Mouse (Mus musculus): ENCODE results near the gene Ppm1e. TPM values are rescaled to one million over a fixed set of nuclear protein-coding genes. Genes with fewer than 3 reads are reported as not detected.

Gene Ppm1e
- 20.3 and 21.3 TPM in 2 replicates for polyA plus RNA-seq (2015; fragmentation: Nextera tagmentation; extraction: Ambion mirVana)

DNA sequence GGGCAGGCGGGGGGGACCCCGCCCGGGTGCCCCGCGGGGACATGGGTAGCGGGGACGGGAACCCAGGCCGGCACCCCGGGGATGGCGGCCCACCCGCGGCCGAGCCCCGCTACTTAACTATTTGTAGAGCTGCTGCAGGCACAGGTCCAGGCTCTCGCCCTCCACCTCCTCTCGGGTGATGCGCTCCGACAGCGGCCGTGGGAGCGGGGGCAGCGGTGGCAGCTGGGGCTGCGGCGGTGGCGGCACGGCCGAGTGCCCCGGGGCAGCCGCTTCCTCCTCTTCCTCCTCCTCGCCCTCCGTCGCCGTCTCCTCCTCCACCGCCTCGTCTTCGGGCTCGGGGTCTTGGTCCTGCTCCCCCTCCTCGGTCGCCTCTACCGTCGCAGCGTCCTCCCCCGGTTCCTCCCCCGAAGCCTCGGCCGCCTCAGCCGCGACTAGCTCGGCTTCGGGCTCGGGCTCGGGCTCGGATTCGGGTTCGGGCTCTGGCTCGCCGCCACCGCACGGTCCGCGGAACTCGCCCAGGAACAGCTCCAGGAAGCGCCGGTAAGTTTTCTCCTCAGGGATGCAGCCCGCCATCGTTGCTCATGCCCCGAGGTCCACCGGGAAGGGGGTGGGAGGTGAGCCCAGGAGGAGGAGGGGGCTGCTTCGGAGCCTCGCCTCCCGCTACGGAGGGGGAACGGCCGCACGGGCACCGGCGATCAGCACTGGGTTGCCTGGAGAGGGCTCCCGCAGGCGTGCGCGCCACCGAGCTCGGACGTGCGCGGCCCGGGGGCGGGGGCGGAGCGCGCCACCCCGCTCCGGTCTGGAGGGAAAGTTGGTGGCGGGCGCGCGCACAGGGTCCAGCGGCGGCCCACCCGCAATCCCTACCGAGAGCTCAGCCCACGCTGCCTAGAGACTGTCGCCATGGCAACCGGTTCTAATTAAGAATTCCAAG lies at the start of gene Ppm1e:
Gene Ppm1e (minus strand): TSS at position 693 of the 931 bp plus-strand sequence.
- H3K4me3 ChIP-seq (replicated peaks), result peak within 1 kb of the TSS; percentile 92
- under 1% methylated on average over 93 of the region's 104 CpGs for WGBS
- peak within 1 kb of the TSS; percentile 72 for H3K4me2 ChIP-seq (replicated peaks)
- peaks cover 3% of the 10 kb centered on the region; the same call in 1 of the 2 replicates for H3K36me3 ChIP-seq
- peak within 1 kb of the TSS; percentile 93 for H3K27ac ChIP-seq
- H3K9ac ChIP-seq (replicated peaks), result peak within 1 kb of the TSS; percentile 95
- no peaks in the 10 kb centered on the region for H3K9me3 ChIP-seq
- no peaks in the 10 kb centered on the region for H3K27me3 ChIP-seq
- peaks cover 16% of the 10 kb centered on the region for H3K4me1 ChIP-seq (replicated peaks)
- ATAC-seq, result peak; percentile 96

DNA sequence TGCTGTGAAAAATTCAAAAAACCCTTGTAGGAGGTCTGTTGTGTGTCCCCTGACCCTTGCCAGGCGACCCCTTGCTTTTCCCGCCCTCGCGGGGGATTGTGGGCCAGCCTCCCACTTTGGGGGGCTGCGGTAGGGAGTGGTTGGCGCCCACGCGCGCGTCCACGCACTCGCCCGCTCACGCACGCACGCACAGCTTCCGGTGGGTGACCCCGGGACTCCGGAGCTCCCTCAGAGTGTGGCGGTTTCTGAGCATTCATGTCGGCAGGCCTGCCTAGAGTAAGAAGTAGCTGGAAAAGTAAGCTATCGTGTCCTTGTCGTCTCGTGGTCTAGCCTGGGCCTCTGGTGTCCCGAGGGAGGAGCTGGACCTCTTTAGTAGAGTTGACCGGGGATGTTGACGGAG lies 46.1 kb upstream of the Ppm1e start, which contains the start of the genes Rad51c and Tex14:
Gene Rad51c (minus strand): TSS at position 79 of the 400 bp plus-strand sequence.
Gene Tex14 (plus strand): TSS at position 190 of the 400 bp plus-strand sequence.
- Histone ChIP-seq H3K4me3 (replicated peaks) (peak within 1 kb of the TSS; percentile 55), H3K9me3 (no peaks in the 10 kb centered on the region), H3K27me3 (no peaks in the 10 kb centered on the region), H3K36me3 (no peaks in the 10 kb centered on the region), H3K27ac (peak within 1 kb of the TSS; percentile 92), H3K4me2 (replicated peaks) (peak within 1 kb of the TSS; percentile 65), H3K4me1 (replicated peaks) (peaks cover 6% of the 10 kb centered on the region), H3K9ac (replicated peaks) (peak within 1 kb of the TSS; percentile 74)
- peak; percentile 58 for ATAC-seq
- WGBS, result 78% methylated on average over 27 of the region's 27 CpGs

DNA sequence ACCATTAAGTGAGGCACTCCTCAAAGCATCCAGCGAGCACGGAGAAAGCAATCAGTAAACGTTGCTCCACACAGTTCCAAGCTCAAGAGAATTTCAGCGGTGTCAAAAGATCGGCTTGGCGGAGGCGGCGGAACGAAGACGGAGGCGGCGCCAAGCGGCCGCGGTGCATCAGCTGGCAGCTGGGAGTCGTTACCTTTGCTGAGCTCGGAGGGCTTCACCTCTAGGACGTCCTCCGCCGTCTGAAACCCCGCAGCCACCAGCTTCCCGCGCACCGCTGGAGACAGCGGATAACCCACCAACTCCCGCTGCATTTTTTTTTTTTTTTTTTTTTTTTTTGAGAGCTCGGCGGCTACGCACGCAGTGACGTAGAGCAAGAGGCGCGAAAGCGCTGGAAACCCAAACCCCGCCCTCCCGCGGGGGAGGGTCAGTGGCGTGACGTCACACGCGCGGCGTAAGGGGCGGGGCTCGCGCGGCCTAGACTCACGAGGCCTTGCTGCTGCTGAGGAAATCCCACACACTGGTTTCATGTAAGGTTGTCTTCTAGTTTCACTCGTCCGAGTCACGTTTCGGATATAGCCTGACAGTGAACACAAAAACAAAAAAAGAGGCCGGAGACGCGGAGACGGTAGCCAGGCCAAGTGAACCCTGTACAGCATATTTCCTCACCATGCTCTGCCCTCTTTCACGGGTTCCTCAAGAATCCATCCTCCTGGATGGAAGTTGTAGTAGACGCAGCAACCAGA lies 45.5 kb upstream of the Ppm1e start:
- Histone ChIP-seq H3K4me2 (replicated peaks) (peak overlapping the region; percentile 65), H3K9ac (replicated peaks) (peak overlapping the region; percentile 74), H3K4me1 (replicated peaks) (peaks cover 6% of the 10 kb centered on the region), H3K4me3 (replicated peaks) (peak overlapping the region; percentile 55), H3K27ac (peak overlapping the region; percentile 92), H3K9me3 (no peaks in the 10 kb centered on the region), H3K36me3 (no peaks in the 10 kb centered on the region), H3K27me3 (no peaks in the 10 kb centered on the region)
- ATAC-seq, result peak; percentile 92
- 3% methylated on average over 56 of the region's 58 CpGs for WGBS

DNA sequence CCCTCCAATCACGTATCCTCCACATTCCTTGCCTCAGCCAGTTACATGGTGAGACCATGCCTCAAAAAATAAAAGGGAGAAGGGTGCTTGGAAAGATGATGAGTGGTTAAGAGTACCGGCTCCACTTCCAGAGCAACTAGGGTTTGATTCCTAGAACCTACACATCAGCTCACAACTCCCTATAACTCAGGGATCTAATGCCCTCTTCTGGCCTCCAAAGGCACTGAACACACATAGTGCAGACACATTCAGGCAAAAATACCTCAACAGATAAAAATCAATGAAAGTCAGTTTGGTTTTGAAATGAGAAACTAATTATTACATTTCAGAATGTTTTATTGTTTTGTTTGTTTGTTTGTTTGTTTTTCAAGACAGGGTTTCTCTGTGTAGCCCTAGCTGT lies 39.6 kb upstream of the Ppm1e start:
- H3K4me1 ChIP-seq (replicated peaks), result no peaks in the 10 kb centered on the region
- H3K4me3 ChIP-seq (replicated peaks), result no peak overlapping the region
- no peak for ATAC-seq
- H3K9ac ChIP-seq (replicated peaks), result no peak overlapping the region
- no peaks in the 10 kb centered on the region; the same call in 1 of the 2 replicates for H3K36me3 ChIP-seq
- H3K9me3 ChIP-seq, result no peaks in the 10 kb centered on the region
- H3K27me3 ChIP-seq, result no peaks in the 10 kb centered on the region
- no peak overlapping the region for H3K4me2 ChIP-seq (replicated peaks)
- WGBS, result 88% methylated on average over 2 of the region's 2 CpGs
- no peak overlapping the region for H3K27ac ChIP-seq

DNA sequence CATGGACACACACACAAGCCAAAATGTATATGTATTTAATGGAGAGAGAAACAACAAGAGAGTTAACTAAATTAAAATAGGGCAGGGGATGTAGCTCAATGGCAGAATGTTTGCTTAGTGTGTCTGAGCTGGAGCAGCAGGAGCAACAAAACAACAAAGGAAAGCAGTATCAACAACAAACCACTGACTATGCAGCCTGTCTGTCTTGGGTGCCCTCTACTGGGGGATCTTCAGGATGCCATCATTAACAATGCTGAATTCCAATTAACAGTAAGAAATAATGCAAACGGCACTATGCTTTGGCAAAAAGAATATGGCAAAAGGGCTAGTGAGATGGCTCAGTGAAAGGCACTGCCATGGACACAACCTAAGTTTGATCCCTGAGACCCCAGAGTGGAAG lies 35.0 kb upstream of the Ppm1e start:
- Histone ChIP-seq H3K9ac (replicated peaks) (no peak overlapping the region), H3K4me1 (replicated peaks) (no peaks in the 10 kb centered on the region), H3K27ac (no peak overlapping the region), H3K4me2 (replicated peaks) (no peak overlapping the region), H3K9me3 (no peaks in the 10 kb centered on the region), H3K4me3 (replicated peaks) (no peak overlapping the region), H3K27me3 (no peaks in the 10 kb centered on the region), H3K36me3 (no peaks in the 10 kb centered on the region; the same call in 1 of the 2 replicates)
- ATAC-seq, result 0 out of 2 replicates have a peak, but pooled peaks have one; percentile 20
- WGBS, result 32% methylated on average over 1 of the region's 1 CpGs

DNA sequence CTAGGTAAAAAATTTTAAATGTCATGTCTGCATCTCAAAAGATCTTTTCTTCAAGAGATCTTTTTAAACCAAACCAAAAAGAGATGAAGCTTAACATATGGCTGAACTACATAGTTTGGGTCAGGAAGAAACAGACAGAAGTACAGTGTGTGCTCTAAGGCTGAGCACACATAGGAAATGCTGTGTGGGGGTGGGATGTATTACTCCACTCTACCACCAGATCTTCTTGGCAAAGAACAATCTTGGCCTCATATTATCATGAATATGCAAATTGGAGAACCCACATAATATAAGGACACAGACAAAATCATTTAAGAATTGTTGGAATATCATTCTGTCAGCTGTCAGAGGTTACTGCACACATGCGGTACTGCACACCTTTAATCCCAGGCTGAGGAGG lies 26.9 kb upstream of the Ppm1e start:
- H3K4me2 ChIP-seq (replicated peaks), result no peak overlapping the region
- H3K9me3 ChIP-seq, result no peaks in the 10 kb centered on the region
- no peak overlapping the region for H3K27ac ChIP-seq
- H3K4me1 ChIP-seq (replicated peaks), result no peaks in the 10 kb centered on the region
- H3K36me3 ChIP-seq, result 0 out of 2 replicates have a peak, but pooled peaks cover 4% of the 10 kb centered on the region
- WGBS, result 92% methylated on average over 1 of the region's 1 CpGs
- no peak for ATAC-seq
- H3K9ac ChIP-seq (replicated peaks), result no peak overlapping the region
- H3K27me3 ChIP-seq, result no peaks in the 10 kb centered on the region
- no peak overlapping the region for H3K4me3 ChIP-seq (replicated peaks)

DNA sequence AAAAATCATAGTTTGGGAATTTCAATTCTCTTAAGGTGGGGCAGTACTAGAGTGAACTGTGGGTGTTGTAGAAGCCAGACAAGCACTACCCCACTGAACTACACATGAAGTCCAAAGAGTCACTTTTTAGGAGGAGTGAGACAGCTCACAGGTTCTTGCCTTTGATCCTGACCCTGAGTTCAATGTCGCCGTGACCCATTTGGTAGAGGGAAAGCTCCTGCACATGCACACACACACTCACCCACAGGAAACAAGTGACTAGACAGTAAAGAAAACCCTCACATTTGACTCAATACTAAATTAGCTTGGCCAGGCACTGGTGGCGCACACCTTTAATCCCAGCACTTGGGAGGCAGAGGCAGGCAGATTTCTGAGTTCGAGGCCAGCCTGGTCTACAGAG lies 25.7 kb upstream of the Ppm1e start:
- Histone ChIP-seq H3K27me3 (no peaks in the 10 kb centered on the region), H3K36me3 (0 out of 2 replicates have a peak, but pooled peaks cover 4% of the 10 kb centered on the region), H3K27ac (no peak overlapping the region), H3K4me1 (replicated peaks) (no peaks in the 10 kb centered on the region), H3K4me2 (replicated peaks) (no peak overlapping the region), H3K4me3 (replicated peaks) (no peak overlapping the region), H3K9me3 (no peaks in the 10 kb centered on the region), H3K9ac (replicated peaks) (no peak overlapping the region)
- WGBS, result 95% methylated on average over 4 of the region's 4 CpGs
- no peak for ATAC-seq

- 80% methylated on average over 9 of the region's 9 CpGs for WGBS
- ATAC-seq, result no peak
- H3K4me1 ChIP-seq (replicated peaks), result no peaks in the 10 kb centered on the region
- no peak overlapping the region for H3K4me3 ChIP-seq (replicated peaks)
- H3K9ac ChIP-seq (replicated peaks), result no peak overlapping the region
- H3K27ac ChIP-seq, result no peak overlapping the region
- no peaks in the 10 kb centered on the region for H3K9me3 ChIP-seq
- H3K4me2 ChIP-seq (replicated peaks), result no peak overlapping the region
- H3K36me3 ChIP-seq, result no peaks in the 10 kb centered on the region
- no peaks in the 10 kb centered on the region for H3K27me3 ChIP-seq
Observed at GRCm38 (mm10) chr11:87367865-87368580, 9.2 kb upstream of the Ppm1e start.

DNA sequence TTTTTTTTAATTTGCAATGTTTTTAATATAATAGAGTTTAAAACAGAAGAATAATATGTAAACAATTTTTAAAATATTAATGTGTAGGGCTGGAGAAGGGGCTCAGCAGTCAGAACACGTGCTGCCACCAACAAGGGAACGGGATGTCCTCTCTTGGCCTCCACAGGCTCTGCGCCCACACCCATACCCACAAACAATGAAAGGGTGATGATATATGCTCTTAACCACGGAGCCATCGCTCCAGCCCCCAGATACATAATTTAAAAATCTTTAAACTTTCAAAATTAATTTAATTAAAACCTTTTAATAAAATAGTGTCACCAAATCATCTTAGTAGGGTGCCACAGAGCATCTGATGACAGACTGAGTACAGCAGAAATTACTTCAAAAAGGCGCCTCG lies 8.2 kb upstream of the Ppm1e start:
- no peak for ATAC-seq
- no peak overlapping the region for H3K4me3 ChIP-seq (replicated peaks)
- H3K4me1 ChIP-seq (replicated peaks), result no peaks in the 10 kb centered on the region
- no peak overlapping the region for H3K27ac ChIP-seq
- no peak overlapping the region for H3K4me2 ChIP-seq (replicated peaks)
- H3K9me3 ChIP-seq, result no peaks in the 10 kb centered on the region
- no peaks in the 10 kb centered on the region for H3K36me3 ChIP-seq
- 93% methylated on average over 7 of the region's 7 CpGs for WGBS
- no peaks in the 10 kb centered on the region for H3K27me3 ChIP-seq
- H3K9ac ChIP-seq (replicated peaks), result no peak overlapping the region

GRCm38 (mm10) chr11:87365120-87365519 lies 6.3 kb upstream of the Ppm1e start:
- no peak for ATAC-seq
- no peaks in the 10 kb centered on the region for H3K4me1 ChIP-seq (replicated peaks)
- H3K27me3 ChIP-seq, result no peaks in the 10 kb centered on the region
- H3K4me3 ChIP-seq (replicated peaks), result no peak overlapping the region
- no peak overlapping the region for H3K9ac ChIP-seq (replicated peaks)
- H3K36me3 ChIP-seq, result no peaks in the 10 kb centered on the region
- no peaks in the 10 kb centered on the region for H3K9me3 ChIP-seq
- H3K27ac ChIP-seq, result no peak overlapping the region
- WGBS, result 90% methylated on average over 5 of the region's 5 CpGs
- H3K4me2 ChIP-seq (replicated peaks), result no peak overlapping the region

DNA sequence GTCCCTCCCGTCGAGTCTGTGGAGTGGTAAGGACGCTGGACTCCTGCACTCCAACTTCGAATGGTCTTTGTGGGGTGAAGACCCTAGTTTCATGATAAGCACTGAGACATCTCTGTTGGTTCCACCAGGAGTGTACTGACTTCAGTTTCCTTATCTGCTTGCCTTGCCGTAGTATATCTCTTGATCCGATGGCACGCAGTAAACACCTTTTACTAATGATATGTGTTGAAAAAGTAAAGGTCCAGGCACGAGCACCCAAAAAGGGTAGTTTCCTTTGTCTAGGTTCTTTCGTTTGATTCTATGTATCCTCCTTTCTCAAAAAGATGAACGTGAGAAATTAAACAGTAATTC lies 414 bp upstream of the Ppm1e start:
- WGBS, result 13% methylated on average over 10 of the region's 10 CpGs
- H3K9ac ChIP-seq (replicated peaks), result no peak overlapping the region

More for the DNA sequence above, 414 bp upstream of the Ppm1e start:
- Histone ChIP-seq H3K9me3 (no peaks in the 10 kb centered on the region), H3K27me3 (no peaks in the 10 kb centered on the region), H3K36me3 (no peaks in the 10 kb centered on the region; the same call in 1 of the 2 replicates), H3K4me3 (replicated peaks) (peak overlapping the region; percentile 92), H3K4me1 (replicated peaks) (peaks cover 16% of the 10 kb centered on the region), H3K4me2 (replicated peaks) (peak overlapping the region; percentile 72), H3K27ac (peak overlapping the region; percentile 54)
- ATAC-seq, result no peak; the same call in 1 of the 2 replicates
